11 mouse cellular contexts compared by ENCODE assay signal in genomic region chr14:121314934-121315333, GRCm38 (mm10).
DNase-seq lines count a peak whose midpoint lies in the region; ATAC-seq and TF ChIP-seq lines count a peak whose summit lies in the region.
"Had no signal": no experiment of that assay in that cellular context is flagged by ENCODE, and none has a peak within 500 bp of the region (broad histone marks: within the 10 kb centered on the region; RNA-seq: fewer than 3 reads in every experiment).

No protein-coding gene starts in this region.

- H3K36me3 ChIP-seq in forebrain, embryonic 15.5 days: no peaks in the 10 kb centered on the region
- H3K36me3 ChIP-seq in forebrain, postnatal 0 days (ENCODE audit: insufficient read depth): no peaks in the 10 kb centered on the region
- H3K36me3 ChIP-seq in kidney, embryonic 15.5 days: no peaks in the 10 kb centered on the region
- H3K36me3 ChIP-seq: forebrain, embryonic 10.5 days; liver, embryonic 13.5 days had no signal

- no peak overlapping the region for H3K4me3 ChIP-seq in forebrain, embryonic 15.5 days
- no peak overlapping the region for H3K4me3 ChIP-seq in forebrain, postnatal 0 days (ENCODE audit: low read depth, low read length)
- H3K4me3 ChIP-seq in kidney, embryonic 15.5 days (replicated peaks): no peak overlapping the region
- H3K4me3 ChIP-seq: forebrain, embryonic 10.5 days; liver, embryonic 13.5 days had no signal

- H3K4me2 ChIP-seq in forebrain, embryonic 15.5 days (replicated peaks): no peak overlapping the region
- no peak overlapping the region for H3K4me2 ChIP-seq in forebrain, postnatal 0 days (ENCODE audit: low read depth)
- no peak overlapping the region for H3K4me2 ChIP-seq in kidney, embryonic 15.5 days
- H3K4me2 ChIP-seq: liver, embryonic 13.5 days had no signal

- 64% methylated on average over 3 of the region's 3 CpGs for WGBS in forebrain, embryonic 15.5 days
- WGBS in forebrain, postnatal 0 days: 63% methylated on average over 3 of the region's 3 CpGs
- WGBS in kidney, embryonic 15.5 days: 78% methylated on average over 3 of the region's 3 CpGs

- H3K27ac ChIP-seq in forebrain, embryonic 15.5 days (replicated peaks): no peak overlapping the region
- H3K27ac ChIP-seq in forebrain, postnatal 0 days (ENCODE audit: low read depth, low read length): no peak overlapping the region
- no peak overlapping the region for H3K27ac ChIP-seq in kidney, embryonic 15.5 days
- H3K27ac ChIP-seq: forebrain, embryonic 10.5 days; liver, embryonic 13.5 days had no signal

- no peaks in the 10 kb centered on the region for H3K9me3 ChIP-seq in forebrain, embryonic 15.5 days
- H3K9me3 ChIP-seq in forebrain, postnatal 0 days (ENCODE audit: low read length): no peaks in the 10 kb centered on the region
- H3K9me3 ChIP-seq in kidney, embryonic 15.5 days (replicated peaks): no peaks in the 10 kb centered on the region
- H3K9me3 ChIP-seq: forebrain, embryonic 10.5 days; liver, embryonic 13.5 days had no signal

- DNase-seq in forebrain, postnatal 0 days: no peak
- DNase-seq in kidney, postnatal 14 days: peak; percentile 34
- peak; percentile 67 for DNase-seq in CD4-positive helper T cell, adult 2 months (ENCODE audit: low read depth, low spot score)
- DNase-seq in heart, postnatal 4 days: peak; percentile 66
- DNase-seq in left cerebral cortex, adult 9 months (ENCODE audit: low spot score in 2 of 2): no peak
- DNase-seq in gastrocnemius, adult 8-10 months (ENCODE audit: low spot score in 2 of 2): no peak
- DNase-seq: layer of hippocampus, postnatal 36 days; liver, embryonic 13.5 days had no signal

- no peak for TF ChIP-seq CTCF in forebrain, postnatal 0 days (IDR thresholded peaks at IDR 0.05; ENCODE audit: low read depth)

- 0 out of 2 replicates have a peak, but pooled peaks have one; percentile 30 for ATAC-seq in forebrain, embryonic 15.5 days (replicated peaks)
- ATAC-seq in forebrain, postnatal 0 days: no peak
- no peak for ATAC-seq in kidney, embryonic 15.5 days (replicated peaks; ENCODE audit: low FRiP score)

- peaks cover 20% of the 10 kb centered on the region for H3K4me1 ChIP-seq in forebrain, embryonic 15.5 days
- H3K4me1 ChIP-seq in forebrain, postnatal 0 days (ENCODE audit: insufficient read depth): peaks cover 2% of the 10 kb centered on the region; the same call in 1 of the 2 replicates
- peaks cover 52% of the 10 kb centered on the region for H3K4me1 ChIP-seq in kidney, embryonic 15.5 days

- no peak overlapping the region for H3K9ac ChIP-seq in forebrain, embryonic 15.5 days (replicated peaks)
- no peak overlapping the region for H3K9ac ChIP-seq in forebrain, postnatal 0 days
- no peak overlapping the region for H3K9ac ChIP-seq in kidney, embryonic 15.5 days
- H3K9ac ChIP-seq: liver, embryonic 13.5 days had no signal

- no peaks in the 10 kb centered on the region for H3K27me3 ChIP-seq in forebrain, embryonic 15.5 days
- no peaks in the 10 kb centered on the region for H3K27me3 ChIP-seq in forebrain, postnatal 0 days (ENCODE audit: insufficient read depth, low read length)
- no peaks in the 10 kb centered on the region for H3K27me3 ChIP-seq in kidney, embryonic 15.5 days
- H3K27me3 ChIP-seq: liver, embryonic 13.5 days had no signal

Comparison
In these comparisons a context has a peak if more than half of its experiments do, and no peak if none do; other contexts are left out.
1. DNase-seq: peak in kidney, postnatal 14 days (single experiment), CD4-positive helper T cell, adult 2 months (single experiment) and heart, postnatal 4 days (single experiment); none in forebrain, postnatal 0 days (single experiment), left cerebral cortex, adult 9 months (0 of 2) and gastrocnemius, adult 8-10 months (0 of 2).